Mouse (Mus musculus) erythroblast, embryonic 14.5 days (primary cell): ENCODE results near the gene Il18.

ENCODE experiments used
- GATA1 ChIP-seq: IDR thresholded peaks from 2 replicates; pipeline ENCODE4 v1.6.1; 2012; ENCODE audit warnings: low read length, inconsistent platforms, mixed read lengths
- TAL1 ChIP-seq: IDR thresholded peaks from 3 replicates; pipeline ENCODE4 v1.6.1; 2012; ENCODE audit warnings: low read length, inconsistent platforms, mixed read lengths

DNA sequence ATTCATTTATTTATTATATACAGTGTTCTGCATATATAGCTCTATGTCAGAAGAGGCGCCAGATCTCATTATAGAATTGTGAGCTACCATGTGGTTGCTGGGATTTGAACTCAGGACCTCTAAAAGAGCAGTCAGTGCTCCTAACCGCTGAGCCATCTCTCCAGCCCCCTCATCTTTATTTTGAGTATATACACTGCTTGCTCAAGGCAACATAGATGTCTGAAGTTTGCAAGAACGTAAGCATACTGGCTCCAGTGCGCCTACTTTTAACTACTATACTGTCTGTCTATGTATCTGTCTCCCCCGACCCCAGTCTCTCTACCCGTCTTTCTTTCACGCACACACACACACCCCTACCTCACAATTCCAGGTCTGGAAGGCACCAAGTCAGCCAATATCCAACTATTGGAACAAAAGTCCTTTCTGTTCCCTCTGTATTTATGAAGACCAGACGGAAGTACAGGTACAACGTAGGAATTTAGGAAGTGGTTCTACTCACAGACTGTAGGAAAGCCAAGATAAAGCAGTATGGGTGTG is 63.2 kb downstream of the Il18 start:
- TF ChIP-seq TAL1: no peak
- TF ChIP-seq GATA1: no peak
